Mouse (Mus musculus) bone marrow macrophage, adult 2 months (primary cell): ENCODE data around the gene Ccl3.

Experiments used
- CTCF ChIP-seq: IDR thresholded peaks from 2 replicates; pipeline ENCODE4 v1.5.1; 2012; ENCODE audit warnings: low read depth, mild to moderate bottlenecking, low read length, moderate library complexity
- POLR2A ChIP-seq: IDR thresholded peaks from 2 replicates; pipeline ENCODE4 v1.6.1; 2012; ENCODE audit warnings: mild to moderate bottlenecking, low read depth, low read length, borderline replicate concordance

GRCm38 (mm10) chr11:83662204-83662603 lies 13.0 kb upstream of the Ccl3 start, which contains the start of gene Ccl4:
- no peak for TF ChIP-seq POLR2A
- no peak for TF ChIP-seq CTCF
